Mouse (Mus musculus): ENCODE measurements at regions not wholly inside any gene's neighbourhood (a gene's known extent, or its start where the extent isn't known, plus 50 kb on each side); places are given as distances from the start of the nearest gene placed in this dataset.

DNA sequence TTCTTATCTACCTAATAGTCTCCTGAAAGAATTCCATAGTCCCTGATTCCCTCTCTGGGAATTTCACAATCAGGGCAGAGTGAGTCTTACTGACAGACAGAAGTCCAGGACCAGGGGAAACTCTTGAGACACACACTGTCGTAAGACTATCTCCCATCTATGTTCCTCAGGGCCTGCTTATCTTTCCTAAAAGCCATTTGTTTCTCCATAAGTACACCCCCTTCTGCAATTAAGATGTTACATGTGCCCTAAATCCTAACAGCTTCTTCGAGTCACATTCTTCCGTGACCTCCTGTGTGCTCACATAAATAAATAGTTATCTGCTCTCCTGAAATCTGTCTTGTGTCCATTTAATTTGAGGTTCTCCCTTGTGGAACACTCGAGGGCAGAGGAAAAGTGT, 205.8 kb upstream of the Jarid2 start:
- DNase-seq (ENCODE audit: extremely low spot score in 1 of 2, low spot score in 1 of 2), result no peak

DNA sequence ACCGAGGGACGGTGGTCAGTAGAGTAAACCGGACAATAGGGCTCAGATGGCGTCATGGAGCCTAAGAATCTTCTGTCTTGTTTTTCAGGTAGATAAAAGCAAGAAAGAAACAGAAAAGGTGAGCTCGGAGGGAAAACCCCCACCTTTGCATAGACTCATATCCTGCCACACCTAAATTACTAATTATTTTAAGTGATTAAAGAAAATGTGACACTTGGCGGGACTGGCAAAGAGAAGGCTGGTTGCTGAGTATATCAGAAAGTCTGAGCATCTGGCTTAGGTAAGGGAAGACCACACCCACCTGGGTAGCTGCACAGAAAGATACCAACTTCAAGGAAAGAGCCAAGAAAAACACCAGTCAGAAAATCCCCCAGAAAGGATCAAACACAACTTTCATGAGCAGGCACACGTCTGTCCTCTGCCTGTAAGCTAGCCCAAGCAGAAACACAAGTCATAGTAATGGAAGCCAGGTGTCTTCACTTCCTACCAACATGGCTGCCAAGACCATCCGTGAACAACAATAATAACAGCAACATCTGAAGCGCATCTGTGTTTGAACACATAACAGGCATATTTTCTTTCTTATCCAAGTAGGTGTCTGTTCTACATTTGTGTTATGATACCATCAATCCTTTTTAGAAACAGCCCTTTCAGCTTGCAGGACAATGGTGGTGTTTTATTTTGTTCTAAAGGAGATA, 198.3 kb upstream of the Jarid2 start:
- no peak for DNase-seq (ENCODE audit: extremely low spot score in 1 of 2, low spot score in 1 of 2)

DNA sequence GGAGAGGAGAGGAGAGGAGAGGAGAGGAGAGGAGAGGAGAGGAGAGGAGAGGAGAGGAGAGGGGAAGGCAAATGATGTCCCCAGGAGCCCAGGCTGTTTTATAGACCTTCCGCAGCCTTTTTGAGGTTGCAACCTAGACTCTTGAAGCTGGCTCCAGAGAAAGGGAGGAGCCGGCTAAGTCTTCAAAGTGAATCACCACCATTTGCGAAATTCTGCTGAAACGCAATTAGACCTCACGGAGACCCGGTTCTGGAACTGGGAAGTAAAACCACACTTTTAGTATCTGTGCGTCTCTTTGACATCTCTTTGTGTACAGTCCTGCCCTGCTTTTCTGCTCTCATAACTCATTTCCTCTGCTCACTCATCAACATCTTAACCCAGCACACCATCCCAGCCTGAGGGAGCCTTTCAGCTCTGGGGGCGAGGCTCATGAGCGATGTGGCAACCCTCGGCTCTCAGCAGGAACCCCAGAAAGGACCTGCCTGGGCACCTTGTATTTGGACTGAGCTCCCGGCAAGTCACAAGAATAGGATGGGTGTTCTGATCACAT, 196.6 kb upstream of the Jarid2 start:
- DNase-seq (ENCODE audit: extremely low spot score in 1 of 2, low spot score in 1 of 2), result no peak

DNA sequence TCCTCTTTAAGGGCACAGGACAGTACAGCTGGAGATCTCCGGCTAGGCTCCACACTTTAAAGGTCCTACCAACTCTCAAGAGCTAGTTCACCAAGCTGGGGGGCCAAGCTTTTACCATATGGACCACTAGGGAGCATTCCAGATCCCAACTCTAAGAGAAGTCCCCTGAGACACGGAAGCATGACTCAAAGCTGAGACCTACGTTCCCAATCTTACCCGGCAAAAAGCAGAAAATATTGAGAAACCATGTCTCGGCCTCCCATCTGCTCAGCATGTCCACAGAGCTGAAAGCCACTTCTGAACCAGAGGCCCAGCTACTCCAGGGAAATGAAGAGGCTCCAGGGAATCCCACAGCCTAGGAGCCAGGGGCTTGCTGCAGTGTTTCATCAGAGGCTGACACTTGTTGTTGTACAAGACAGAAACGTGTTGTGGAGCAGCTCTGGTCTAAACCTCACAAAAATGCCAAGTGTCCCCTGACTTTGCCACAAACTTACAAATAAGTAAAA, 194.6 kb upstream of the Jarid2 start:
- DNase-seq (ENCODE audit: extremely low spot score in 1 of 2, low spot score in 1 of 2), result no peak

DNA sequence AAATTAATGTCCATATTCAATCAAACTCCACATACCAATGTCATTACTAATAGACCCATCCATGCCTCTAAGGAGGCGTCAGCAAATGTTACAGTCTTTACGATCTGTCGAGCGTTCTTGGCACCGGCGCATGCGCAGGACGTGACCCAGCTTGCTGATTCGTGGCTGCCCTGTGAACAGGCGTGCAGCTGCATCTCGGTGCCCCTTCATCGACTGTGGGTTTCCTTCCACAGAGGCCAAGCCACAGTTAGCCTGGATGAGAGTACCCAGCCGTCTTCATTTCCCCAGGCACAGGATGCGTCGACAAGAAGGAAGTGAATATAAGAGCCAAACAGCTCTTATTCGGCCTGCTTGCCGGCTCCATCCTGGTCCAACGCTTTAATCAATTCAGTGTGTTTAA, 193.8 kb upstream of the Jarid2 start:
- DNase-seq (ENCODE audit: extremely low spot score in 1 of 2, low spot score in 1 of 2), result no peak

DNA sequence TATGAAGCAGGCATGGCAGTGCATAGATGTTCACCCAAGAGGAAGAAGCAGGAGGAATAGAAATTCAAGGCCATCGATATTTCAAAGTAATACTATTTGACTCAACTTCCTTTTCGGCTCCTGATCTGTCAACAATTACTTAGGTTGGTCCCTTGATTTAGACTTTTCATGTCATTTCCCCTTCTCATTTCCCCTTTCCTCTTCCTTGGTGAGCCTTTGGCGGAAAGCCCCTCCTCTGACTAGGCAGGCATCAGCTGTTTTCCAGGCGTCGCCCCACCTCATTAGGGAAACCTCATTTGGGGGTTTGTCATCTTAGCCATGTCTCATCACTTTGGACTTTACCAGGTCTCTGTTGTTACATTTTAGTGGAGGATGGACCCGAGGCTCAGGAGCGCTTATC, 191.0 kb upstream of the Jarid2 start:
- DNase-seq (ENCODE audit: extremely low spot score in 1 of 2, low spot score in 1 of 2), result no peak

DNA sequence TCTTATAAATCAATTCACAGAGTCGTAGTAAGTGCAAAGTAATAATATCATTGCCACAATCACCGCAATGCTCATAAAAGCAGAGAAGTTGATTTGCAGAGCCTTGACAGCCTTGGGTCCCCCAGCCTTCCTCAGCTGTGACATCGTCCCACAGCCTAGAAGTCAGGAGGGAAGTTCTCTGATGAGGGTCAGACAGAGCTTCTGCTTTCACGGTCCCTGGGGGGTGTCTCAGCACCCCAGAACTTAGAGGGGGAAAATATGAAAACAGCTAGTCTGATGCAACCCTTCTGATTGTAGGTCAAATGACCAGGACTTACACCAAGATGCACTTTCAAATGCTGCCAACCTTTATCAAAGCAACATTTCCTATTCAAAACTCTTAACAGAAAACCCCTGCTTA, 188.9 kb upstream of the Jarid2 start:
- DNase-seq (ENCODE audit: extremely low spot score in 1 of 2, low spot score in 1 of 2), result no peak

DNA sequence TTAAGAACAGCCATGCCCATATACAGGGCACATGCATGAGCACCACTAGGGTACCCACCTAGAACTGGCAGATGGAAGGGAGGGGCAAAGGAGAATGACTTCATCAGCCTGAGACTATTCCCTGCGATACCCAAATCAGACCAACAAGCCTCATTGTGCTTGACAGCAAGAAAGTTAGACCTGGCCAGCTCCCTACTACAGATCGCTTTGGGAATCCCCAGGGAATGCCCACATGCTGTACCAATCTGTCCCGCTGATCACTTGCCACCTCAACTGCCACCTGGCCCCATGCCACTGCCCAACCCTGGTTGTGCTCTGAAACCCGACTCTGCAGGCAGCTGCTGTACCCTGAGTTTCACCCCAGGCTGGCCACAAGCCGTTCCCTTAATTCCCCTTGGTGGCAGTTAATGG, 188.0 kb upstream of the Jarid2 start:
- no peak for DNase-seq (ENCODE audit: extremely low spot score in 1 of 2, low spot score in 1 of 2)

DNA sequence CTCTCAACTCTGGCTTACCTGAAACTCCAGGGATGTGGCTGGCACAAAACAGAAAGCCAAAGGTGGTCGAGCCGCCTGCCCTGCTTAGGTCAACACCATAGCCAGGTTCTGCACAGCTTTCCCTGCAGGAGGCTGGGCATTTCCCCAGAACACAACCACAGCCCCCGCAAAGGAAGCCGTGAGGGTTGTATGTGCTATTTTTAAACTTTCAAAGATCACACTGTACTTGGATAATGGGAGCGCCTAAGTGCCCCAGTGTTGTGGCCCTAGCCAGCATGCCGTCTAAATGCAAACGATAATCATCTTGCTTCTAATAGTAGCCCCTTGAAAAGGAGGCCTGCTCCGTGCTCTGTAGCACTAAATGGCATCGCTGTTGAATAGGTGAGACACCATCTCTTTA, 184.5 kb upstream of the Jarid2 start:
- no peak for DNase-seq (ENCODE audit: extremely low spot score in 1 of 2, low spot score in 1 of 2)

DNA sequence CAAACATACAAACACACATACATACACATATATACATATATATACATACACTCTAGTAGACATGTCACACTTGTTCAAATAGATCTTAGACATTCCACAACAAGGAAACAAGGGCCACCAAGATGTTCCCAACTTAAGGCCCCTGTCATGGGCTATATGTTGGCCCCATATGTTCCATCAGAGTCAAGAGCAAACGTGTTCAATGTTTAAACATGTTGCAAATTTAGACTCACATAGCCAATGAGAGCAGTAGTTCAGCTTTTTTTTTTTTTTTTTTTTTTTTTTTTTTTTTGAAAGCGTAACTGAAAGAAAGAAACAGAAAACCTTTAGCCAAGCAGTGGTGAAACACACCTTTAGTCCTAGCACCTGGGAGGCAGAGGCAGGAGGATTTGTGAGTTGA, 183.0 kb upstream of the Jarid2 start:
- DNase-seq (ENCODE audit: extremely low spot score in 1 of 2, low spot score in 1 of 2), result no peak

DNA sequence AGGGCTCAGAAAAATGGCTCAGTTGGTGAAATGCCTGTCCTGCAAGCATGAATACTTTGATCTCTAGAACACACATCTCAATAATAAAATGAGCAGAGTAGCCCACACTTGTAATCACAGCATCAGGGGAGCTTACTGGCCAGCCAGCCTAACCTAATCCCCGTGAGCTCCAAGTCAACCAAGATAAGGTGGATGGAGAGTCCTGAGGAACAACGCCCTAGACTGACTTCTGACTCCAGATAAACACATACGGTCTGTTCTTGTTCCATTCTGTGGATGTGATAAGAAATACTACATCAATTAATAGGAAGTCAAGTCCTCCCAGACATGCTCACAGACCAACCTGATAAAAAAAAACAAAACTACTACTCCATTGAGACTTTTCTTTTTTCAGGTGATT, 180.4 kb upstream of the Jarid2 start:
- DNase-seq (ENCODE audit: extremely low spot score in 1 of 2, low spot score in 1 of 2), result no peak

DNA sequence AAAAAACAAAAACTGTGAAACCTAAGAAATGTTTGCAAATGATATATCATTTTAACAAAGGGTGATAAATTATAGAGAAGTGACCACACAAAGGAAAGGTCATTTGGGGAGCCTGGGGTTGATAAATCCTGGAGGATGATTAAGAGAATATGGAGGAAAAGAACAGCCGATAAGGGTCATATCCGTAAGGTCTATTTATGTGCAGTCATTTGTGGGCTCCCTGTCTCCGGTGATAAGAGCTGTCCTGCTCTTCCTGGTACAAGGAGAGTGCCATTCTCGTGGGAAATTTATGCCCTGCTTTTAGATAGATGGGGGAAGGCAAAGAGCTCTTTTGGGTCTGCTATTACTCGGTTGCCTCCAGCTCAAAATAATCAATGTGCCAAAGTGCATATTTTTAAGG, 175.9 kb upstream of the Jarid2 start:
- no peak for DNase-seq (ENCODE audit: extremely low spot score in 1 of 2, low spot score in 1 of 2)

DNA sequence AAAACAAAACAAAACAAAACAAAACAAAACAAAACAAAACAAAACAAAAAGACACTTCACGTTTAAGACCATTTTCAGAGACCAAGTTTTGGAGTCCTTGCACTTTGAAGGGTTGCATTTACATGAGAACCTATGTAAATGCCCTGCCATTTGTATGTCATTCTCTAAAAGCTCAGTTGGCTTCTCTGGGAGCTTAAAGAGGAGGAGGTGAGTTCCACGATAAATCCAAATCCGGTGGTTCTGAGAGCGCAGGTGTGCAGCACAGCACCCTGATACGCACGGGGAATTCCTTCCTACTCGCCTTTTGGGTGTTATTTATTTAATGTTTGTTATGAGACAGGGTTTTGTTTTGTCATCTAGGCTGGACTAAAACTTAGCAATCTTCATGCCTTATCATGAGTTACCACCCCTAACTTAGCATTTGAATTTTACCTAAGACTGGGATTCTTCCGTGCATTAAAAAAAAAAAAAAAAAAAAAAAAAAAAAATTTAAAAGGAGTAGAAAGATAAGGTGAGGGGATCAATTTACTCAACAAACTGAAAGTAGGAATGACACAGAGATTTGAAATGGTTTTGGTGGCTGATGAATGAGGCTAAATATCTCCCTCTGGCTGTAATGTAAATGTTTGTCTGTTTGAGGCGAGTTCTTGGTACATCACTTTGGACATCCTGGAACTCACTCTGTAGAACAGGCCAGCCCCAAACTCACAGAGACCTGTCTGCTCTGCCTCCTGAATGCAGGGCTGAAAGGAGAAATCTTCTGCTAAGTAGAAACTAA, 174.4 kb upstream of the Jarid2 start:
- DNase-seq (ENCODE audit: extremely low spot score in 1 of 2, low spot score in 1 of 2), result no peak

DNA sequence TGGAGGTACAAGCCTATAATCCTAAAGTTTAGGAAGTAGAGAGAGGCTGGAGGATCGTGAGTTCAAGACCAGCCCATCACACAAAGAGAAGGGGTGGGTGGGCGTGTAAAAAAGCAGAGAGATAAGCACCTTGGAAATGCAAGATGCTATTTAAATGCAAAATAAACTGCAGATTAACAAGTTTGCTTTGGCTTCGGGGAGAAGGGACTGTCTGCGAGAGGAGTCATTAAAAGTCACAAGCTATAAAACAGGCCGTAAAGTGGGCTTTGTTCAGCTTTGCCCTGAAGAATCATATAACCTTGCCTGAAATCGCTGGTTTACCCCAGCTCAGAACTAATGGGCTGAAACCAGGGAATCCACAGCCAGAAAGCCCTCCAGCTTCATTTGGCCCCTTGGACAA, 173.3 kb upstream of the Jarid2 start:
- no peak for DNase-seq (ENCODE audit: extremely low spot score in 1 of 2, low spot score in 1 of 2)

DNA sequence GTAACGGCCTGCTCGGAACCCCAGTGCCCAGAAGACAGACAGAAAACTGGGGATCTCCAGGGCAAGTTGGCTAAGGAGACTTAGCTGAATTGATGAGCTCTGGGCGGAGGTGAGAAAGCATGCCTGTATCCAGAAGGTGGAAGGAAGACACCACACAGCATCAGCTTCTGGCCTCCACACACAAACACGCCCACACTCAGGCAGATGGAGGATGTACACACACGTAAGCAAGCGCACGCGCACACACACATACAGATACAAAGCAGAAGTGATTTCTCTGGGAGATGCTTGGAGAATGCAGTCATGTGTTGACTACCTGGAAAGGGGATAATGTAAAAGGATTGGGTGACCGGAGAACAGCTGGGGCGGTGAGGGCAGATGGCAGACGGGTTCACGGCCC, 171.2 kb upstream of the Jarid2 start:
- peak; percentile 29 to 63 for DNase-seq (ENCODE audit: extremely low spot score in 1 of 2, low spot score in 1 of 2)

DNA sequence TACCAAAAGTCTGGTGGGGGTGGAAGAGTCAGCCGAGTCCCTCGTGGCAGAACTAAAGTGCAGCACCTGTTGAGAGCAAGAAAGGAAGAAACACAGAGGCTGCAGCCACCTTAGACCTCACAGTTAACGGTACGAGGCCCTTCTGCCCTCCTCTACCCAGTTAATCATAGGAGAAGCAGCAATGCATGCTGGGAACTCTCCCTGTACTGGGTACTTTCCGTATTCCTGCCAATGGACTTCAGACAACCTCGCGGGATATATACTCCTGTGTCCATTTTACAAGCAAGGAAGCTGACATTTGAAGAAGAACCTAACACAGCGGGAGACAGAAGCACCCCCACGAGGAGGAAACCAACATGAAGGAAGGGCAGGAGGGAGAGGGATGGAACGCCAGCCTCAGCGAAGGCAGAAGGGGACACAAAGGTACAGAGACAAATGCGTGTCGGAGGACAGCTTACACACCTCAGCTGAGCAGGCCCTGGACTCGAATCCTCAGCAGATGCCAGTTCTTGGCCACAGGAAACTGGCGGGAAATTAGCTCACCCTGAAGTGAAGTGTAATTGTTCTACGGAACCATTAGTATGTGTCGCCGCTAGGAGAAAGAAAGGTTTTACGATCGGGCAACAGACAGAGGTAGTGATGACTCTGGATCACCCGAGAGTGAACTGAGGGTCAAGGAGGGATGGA, 170.6 kb upstream of the Jarid2 start:
- DNase-seq (ENCODE audit: extremely low spot score in 1 of 2, low spot score in 1 of 2), result no peak

DNA sequence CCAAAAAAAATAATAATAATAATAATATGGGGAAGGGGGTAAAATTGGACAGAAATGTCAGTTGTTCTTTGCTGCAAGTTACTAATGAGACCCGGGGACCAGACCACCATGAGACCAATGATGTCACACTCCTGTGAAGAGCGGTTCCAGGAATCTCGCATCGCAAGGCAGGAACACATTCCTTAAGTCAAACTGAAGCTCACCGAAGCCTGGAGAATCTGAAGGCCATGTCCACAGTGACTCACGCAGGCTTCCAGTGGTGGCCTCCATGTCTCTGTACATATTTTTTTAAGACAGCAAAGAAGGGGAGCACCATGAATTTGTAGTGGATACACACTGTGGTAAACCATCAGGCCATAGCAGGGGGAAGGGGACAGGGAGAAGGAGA, 170.1 kb upstream of the Jarid2 start:
- no peak for DNase-seq (ENCODE audit: extremely low spot score in 1 of 2, low spot score in 1 of 2)

DNA sequence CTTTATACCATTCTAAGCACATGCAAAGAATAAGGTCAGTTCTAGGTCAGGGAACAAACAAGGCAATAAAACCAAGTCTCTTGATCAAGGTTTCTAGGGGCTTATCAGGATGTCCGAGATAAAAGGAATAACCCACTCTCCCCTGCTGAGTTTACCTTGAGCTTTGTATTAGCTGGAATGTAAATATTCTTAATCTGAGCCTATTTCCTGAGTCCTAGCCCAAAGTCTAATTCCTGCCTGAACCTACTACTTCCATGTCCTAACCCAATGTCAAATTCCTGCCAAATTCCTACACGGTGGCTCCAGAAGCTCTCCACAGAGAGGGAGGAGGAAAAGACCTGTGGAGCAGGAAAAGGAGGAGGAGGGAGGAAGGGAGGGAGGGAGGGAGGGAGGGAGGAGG, 169.6 kb upstream of the Jarid2 start:
- DNase-seq (ENCODE audit: extremely low spot score in 1 of 2, low spot score in 1 of 2), result no peak

DNA sequence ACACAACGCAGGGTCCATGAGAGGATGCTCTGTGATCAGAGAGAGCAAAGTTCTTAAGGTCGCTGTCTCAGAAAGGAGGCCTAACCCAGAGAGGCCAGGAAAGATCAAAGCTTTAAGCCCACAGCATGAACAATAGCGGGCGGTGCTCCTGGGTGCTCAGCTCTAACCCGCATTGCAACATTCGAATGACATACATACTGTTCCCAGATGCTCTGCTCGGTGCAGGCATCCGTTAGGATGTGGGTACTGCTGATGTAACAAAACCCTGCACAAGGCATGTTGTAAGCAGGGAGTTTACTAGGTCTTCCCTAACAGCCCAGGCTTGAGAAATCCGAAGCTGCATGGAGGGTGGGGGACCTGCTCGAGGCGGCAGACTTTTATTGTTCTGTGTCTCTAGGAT, 164.6 kb upstream of the Jarid2 start:
- no peak for DNase-seq (ENCODE audit: extremely low spot score in 1 of 2, low spot score in 1 of 2)

DNA sequence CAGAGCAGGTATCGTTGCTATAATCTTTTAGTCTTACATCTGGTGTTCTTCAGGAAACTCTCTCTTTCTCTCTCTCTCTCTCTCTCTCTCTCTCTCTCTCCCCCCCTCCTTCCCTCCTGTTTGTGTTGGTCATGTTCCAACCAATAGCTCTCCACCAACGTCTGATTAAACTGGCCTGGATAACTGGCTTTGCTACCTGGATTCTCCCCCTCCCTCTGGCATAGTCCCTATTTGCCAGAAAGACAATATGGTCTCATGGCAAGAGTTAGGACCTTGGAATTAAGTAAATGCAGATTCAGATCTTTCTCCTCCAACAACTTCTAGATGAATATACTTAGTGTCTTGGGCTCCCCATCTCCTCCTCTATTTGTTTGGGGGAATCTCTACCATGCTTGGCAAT, 161.6 kb upstream of the Jarid2 start:
- no peak for DNase-seq (ENCODE audit: extremely low spot score in 1 of 2, low spot score in 1 of 2)

DNA sequence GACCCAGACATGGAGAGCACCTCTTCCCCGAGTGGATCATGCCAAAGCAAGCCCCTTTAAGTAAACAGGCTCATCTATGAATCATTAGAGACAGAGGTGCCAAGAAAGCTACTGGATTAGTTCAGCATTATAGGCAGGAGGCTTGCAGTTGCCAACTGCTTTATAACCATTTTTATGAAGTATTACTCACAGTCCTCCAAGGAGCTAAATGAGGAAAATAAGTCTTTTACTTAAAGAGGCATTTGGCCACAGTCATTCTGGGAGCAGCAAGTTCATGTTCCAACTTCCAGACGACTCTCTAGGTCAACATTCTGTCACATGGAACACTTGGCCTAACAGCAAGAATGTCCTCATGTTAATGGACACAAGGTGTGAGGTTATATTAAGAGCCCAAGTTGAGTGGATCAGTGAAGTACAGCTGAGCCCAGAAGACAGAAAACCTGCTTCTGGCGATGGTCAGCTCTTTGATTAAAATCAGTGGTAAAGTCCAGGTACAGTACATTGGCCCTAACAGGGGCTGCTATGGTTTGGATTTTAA, 160.0 kb upstream of the Jarid2 start:
- no peak for DNase-seq (ENCODE audit: extremely low spot score in 1 of 2, low spot score in 1 of 2)

Data from frontal cortex, adult 2 months (tissue).